Mouse (Mus musculus) CD4-positive helper T cell, adult 2 months (primary cell): Measurements from ENCODE around the gene Otop3.

Experiments
- DNase-seq: peaks from one replicate; pipeline ENCODE4 v3.0.0-alpha.2; 2012; ENCODE audit warnings: low read depth, missing footprints, low spot score

Gene Otop3

DNA sequence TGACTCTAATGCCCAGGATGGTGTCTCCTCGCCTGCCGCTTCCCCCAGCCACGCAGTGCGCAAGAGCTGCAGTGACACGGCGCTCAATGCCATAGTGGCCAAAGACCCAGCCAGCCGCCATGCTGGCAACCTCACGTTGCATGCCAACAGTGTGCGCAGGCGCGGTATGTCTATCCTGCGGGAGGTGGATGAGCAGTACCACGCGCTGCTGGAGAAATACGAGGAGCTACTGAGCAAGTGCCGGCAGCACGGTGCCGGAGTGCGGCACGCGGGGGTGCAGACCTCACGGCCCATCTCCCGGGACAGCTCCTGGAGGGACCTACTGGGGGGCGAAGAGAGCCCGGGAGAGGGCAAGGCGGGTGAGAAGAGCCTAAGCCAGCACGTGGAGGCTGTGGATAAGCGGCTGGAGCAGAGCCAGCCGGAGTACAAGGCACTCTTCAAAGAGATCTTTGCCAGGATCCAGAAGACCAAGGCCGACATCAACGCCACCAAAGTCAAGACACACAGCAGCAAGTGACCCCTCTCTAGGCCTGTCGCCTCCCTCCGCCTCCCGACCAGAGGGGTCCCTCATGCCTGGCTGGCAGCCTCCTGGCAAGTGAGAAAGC, 59.3 kb downstream of the Otop3 start:
- DNase-seq: no peak
